Mouse (Mus musculus): ENCODE measurements at regions not wholly inside any gene's neighbourhood (a gene's known extent, or its start where the extent isn't known, plus 50 kb on each side); places are given as distances from the start of the nearest gene placed in this dataset.

DNA sequence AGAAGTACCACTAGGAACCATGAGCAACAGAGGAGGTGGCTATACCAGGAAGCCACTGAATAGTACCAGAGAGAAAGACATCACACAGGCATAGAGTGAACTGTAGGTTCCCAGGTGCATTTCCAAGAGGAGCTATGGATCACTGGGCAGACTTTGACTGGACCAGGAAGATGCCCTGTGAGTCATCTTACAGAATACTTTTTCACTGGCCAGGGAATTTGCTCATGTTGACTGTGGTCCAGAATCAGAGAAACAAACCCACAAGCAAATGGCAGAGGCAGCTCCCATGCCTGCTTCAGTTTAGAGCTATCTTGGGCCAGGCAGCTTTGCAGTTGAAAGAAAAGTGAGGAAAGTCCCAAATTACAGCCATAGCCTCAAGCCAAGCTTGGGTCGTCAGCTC lies 95.0 kb downstream of the Kcna5 start:
- H3K27me3 ChIP-seq (ENCODE audit: control insufficient read depth, insufficient read depth, low read length): no peaks in the 10 kb centered on the region
- WGBS: 92% methylated on average over 1 of the region's 1 CpGs
- no peak for DNase-seq (ENCODE audit: extremely low read depth, low read depth, low spot score)
- no peaks in the 10 kb centered on the region for H3K36me3 ChIP-seq (ENCODE audit: control insufficient read depth, insufficient read depth, low read length)
- TF ChIP-seq POLR2A (IDR thresholded peaks at IDR 0.05; ENCODE audit: extremely low read depth, insufficient read depth, low read length) (no peak), CTCF (IDR thresholded peaks at IDR 0.05; ENCODE audit: low read depth, low read length) (no peak)
- H3K79me2 ChIP-seq (ENCODE audit: control insufficient read depth, insufficient read depth, low read length): no peaks in the 10 kb centered on the region
- H3K4me3 ChIP-seq (ENCODE audit: insufficient read depth, low read depth, low read length): no peak overlapping the region
- H3K9ac ChIP-seq (ENCODE audit: low read depth, low read length): no peak overlapping the region
- H3K4me1 ChIP-seq (ENCODE audit: control insufficient read depth, insufficient read depth, low read length): no peaks in the 10 kb centered on the region
- no peak overlapping the region for H3K27ac ChIP-seq (replicated peaks; ENCODE audit: insufficient read depth, low read depth, low read length)

DNA sequence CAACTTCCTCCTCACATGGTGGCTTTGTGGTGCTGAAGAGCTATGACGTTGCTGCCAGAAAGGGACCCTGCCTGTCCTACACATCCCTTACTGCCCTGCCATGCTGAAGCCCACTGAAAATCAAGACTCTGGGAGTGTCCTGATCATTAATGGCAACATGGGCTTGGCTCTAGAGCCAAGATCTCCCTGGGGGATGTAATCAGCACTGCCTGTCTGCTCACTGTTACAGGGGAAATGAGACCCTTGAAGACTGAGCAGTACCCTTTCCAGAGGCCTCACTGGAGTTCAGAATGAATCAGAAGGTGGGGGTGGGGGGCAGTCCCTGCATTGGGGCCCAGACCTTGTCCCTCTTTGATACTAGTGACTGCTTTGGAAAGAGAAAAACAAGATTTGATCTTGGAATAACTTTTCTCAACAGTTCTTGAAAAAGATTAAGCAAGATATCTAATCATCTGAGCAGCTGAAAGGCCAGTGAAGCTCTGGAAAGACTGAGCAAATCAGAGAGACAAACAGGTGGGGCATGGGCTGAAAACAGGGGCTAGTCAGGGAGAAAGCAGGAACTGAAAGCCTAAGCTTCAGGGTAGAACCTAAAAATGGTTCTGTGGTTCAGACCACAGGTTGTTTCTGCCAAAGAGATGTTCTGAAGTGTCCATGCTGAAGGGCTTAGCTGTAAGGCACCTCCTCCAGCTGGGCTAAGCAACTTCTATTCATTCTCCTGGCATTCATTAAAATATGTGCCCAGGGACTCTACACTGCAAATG lies 97.1 kb downstream of the Kcna5 start:
- Histone ChIP-seq H3K27ac (replicated peaks; ENCODE audit: insufficient read depth, low read depth, low read length) (no peak overlapping the region), H3K27me3 (ENCODE audit: control insufficient read depth, insufficient read depth, low read length) (no peaks in the 10 kb centered on the region), H3K4me1 (ENCODE audit: control insufficient read depth, insufficient read depth, low read length) (no peaks in the 10 kb centered on the region), H3K79me2 (ENCODE audit: control insufficient read depth, insufficient read depth, low read length) (no peaks in the 10 kb centered on the region), H3K9ac (ENCODE audit: low read depth, low read length) (no peak overlapping the region), H3K4me3 (ENCODE audit: insufficient read depth, low read depth, low read length) (no peak overlapping the region), H3K36me3 (ENCODE audit: control insufficient read depth, insufficient read depth, low read length) (no peaks in the 10 kb centered on the region)
- TF ChIP-seq POLR2A (IDR thresholded peaks at IDR 0.05; ENCODE audit: extremely low read depth, insufficient read depth, low read length) (no peak), CTCF (IDR thresholded peaks at IDR 0.05; ENCODE audit: low read depth, low read length) (no peak)
- WGBS: 69% methylated on average over 1 of the region's 1 CpGs
- no peak for DNase-seq (ENCODE audit: extremely low read depth, low read depth, low spot score)

DNA sequence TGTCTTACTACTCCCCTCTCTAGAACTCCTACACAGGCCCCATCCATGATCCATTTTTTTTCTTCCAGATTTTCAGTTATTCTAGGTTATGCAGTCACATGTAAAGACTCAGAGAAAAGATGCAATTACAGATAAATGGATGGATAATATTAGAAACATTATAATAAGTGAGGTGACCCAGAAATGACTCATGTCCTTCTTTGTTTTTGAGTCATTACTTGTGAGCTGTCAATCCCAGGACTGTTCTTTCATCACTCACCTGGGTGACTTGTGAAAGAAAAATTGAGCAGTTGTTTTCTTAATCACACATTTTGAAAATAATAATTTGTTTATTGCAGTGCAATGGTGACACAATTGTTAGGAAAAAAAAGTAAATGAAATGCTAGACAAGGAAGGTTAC lies 108.0 kb downstream of the Kcna5 start:
- H3K27ac ChIP-seq (replicated peaks; ENCODE audit: insufficient read depth, low read depth, low read length): no peak overlapping the region
- no peaks in the 10 kb centered on the region for H3K36me3 ChIP-seq (ENCODE audit: control insufficient read depth, insufficient read depth, low read length)
- no peak overlapping the region for H3K4me3 ChIP-seq (ENCODE audit: insufficient read depth, low read depth, low read length)
- no peak overlapping the region for H3K9ac ChIP-seq (ENCODE audit: low read depth, low read length)
- TF ChIP-seq POLR2A (IDR thresholded peaks at IDR 0.05; ENCODE audit: extremely low read depth, insufficient read depth, low read length): no peak
- no peak for TF ChIP-seq CTCF (IDR thresholded peaks at IDR 0.05; ENCODE audit: low read depth, low read length)
- H3K79me2 ChIP-seq (ENCODE audit: control insufficient read depth, insufficient read depth, low read length): no peaks in the 10 kb centered on the region
- no peaks in the 10 kb centered on the region for H3K27me3 ChIP-seq (ENCODE audit: control insufficient read depth, insufficient read depth, low read length)
- no peak for DNase-seq (ENCODE audit: extremely low read depth, low read depth, low spot score)
- H3K4me1 ChIP-seq (ENCODE audit: control insufficient read depth, insufficient read depth, low read length): no peaks in the 10 kb centered on the region

DNA sequence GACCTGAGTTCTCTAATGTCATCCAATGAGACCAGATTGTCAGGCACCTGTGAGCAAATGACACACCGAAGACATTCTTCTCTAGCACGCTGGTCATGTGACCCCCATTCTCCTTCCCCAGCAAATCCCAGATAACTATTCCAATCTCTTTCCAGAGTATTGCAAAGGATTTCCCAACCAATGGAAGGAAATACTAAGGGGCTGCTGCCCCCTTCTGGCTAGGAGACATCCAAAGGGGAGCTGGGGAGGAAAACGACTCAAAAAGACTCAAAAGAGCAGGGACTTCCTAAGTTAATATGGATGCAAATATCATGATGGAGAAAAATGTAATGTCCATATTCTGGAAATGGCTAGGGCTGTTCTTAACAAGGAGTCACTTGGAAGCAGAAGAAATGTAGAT lies 129.5 kb downstream of the Kcna5 start:
- H3K36me3 ChIP-seq (ENCODE audit: control insufficient read depth, insufficient read depth, low read length): no peaks in the 10 kb centered on the region
- H3K4me1 ChIP-seq (ENCODE audit: control insufficient read depth, insufficient read depth, low read length): no peaks in the 10 kb centered on the region
- no peak overlapping the region for H3K27ac ChIP-seq (replicated peaks; ENCODE audit: insufficient read depth, low read depth, low read length)
- 39% methylated on average over 3 of the region's 3 CpGs for WGBS
- no peak for DNase-seq (ENCODE audit: extremely low read depth, low read depth, low spot score)
- no peak overlapping the region for H3K4me3 ChIP-seq (ENCODE audit: insufficient read depth, low read depth, low read length)
- no peaks in the 10 kb centered on the region for H3K27me3 ChIP-seq (ENCODE audit: control insufficient read depth, insufficient read depth, low read length)
- no peak overlapping the region for H3K9ac ChIP-seq (ENCODE audit: low read depth, low read length)
- TF ChIP-seq POLR2A (IDR thresholded peaks at IDR 0.05; ENCODE audit: extremely low read depth, insufficient read depth, low read length) (no peak), CTCF (IDR thresholded peaks at IDR 0.05; ENCODE audit: low read depth, low read length) (peak; percentile 12; the same call in 1 of the 2 replicates)
- no peaks in the 10 kb centered on the region for H3K79me2 ChIP-seq (ENCODE audit: control insufficient read depth, insufficient read depth, low read length)

DNA sequence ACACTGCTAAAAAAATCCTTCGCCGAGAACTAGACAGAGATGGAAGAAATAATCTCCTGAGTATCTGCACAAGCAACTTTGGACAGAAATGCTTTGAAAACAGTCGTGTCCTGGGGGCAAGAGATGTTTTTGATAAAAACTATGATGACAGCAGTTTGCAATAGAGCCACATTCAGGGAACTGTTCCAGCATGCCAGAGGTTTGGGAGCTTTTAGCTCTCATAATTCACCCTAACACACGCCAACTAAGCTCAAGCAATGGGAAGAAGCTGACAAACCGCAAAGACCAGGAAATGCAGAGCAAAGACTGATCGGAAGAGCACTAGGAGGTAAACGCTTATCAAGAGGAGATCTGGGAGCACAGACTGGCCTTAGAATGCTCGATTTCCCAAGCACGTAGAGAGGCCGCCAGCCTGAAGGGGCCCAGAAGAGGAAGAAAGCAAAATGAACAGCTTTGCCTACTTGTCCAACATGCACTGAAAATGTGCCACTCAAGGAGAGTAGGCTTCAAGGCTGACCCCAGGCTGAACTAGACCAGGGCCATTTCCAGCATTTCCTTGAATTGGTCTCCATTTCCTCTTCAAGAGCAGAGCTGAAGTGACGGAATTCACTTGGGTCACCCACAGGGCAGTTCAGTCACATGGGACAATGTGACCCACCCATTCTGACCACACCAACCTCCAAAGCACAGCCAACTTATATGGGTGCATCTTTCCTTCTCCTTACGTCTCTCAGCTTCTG lies 130.7 kb downstream of the Kcna5 start:
- peak overlapping the region; percentile 41; the same call in 1 of the 2 replicates for H3K27ac ChIP-seq (replicated peaks; ENCODE audit: insufficient read depth, low read depth, low read length)
- TF ChIP-seq CTCF (IDR thresholded peaks at IDR 0.05; ENCODE audit: low read depth, low read length) (no peak), POLR2A (IDR thresholded peaks at IDR 0.05; ENCODE audit: extremely low read depth, insufficient read depth, low read length) (no peak)
- no peaks in the 10 kb centered on the region for H3K36me3 ChIP-seq (ENCODE audit: control insufficient read depth, insufficient read depth, low read length)
- 66% methylated on average over 12 of the region's 12 CpGs for WGBS
- no peaks in the 10 kb centered on the region for H3K4me1 ChIP-seq (ENCODE audit: control insufficient read depth, insufficient read depth, low read length)
- H3K27me3 ChIP-seq (ENCODE audit: control insufficient read depth, insufficient read depth, low read length): no peaks in the 10 kb centered on the region
- no peaks in the 10 kb centered on the region for H3K79me2 ChIP-seq (ENCODE audit: control insufficient read depth, insufficient read depth, low read length)
- H3K9ac ChIP-seq (ENCODE audit: low read depth, low read length): no peak overlapping the region
- peak; percentile 15 for DNase-seq (ENCODE audit: extremely low read depth, low read depth, low spot score)
- no peak overlapping the region for H3K4me3 ChIP-seq (ENCODE audit: insufficient read depth, low read depth, low read length)

DNA sequence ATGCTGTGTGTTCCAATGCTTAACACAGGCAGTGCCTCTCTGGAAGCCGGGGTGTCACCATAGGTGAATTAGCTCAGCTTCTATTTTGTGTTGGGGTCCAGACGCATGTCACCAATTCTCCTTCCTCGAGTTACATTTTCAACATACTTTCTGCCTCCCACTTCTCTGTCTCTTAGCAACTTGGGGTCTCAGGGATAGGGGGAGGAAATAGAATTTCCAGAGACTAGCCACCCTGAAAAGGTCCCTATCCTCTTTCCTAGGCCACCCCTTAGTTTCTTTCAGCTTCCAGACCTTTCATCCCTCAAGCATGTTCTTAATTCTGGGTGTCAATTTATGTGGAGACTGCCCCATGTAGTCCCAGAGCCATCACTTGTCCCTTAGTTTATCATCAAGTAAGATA lies 135.6 kb downstream of the Kcna5 start:
- 62% methylated on average over 3 of the region's 3 CpGs for WGBS
- TF ChIP-seq POLR2A (IDR thresholded peaks at IDR 0.05; ENCODE audit: extremely low read depth, insufficient read depth, low read length) (no peak), CTCF (IDR thresholded peaks at IDR 0.05; ENCODE audit: low read depth, low read length) (no peak)
- Histone ChIP-seq H3K79me2 (ENCODE audit: control insufficient read depth, insufficient read depth, low read length) (no peaks in the 10 kb centered on the region), H3K9ac (ENCODE audit: low read depth, low read length) (no peak overlapping the region), H3K27ac (replicated peaks; ENCODE audit: insufficient read depth, low read depth, low read length) (no peak overlapping the region), H3K4me3 (ENCODE audit: insufficient read depth, low read depth, low read length) (no peak overlapping the region), H3K36me3 (ENCODE audit: control insufficient read depth, insufficient read depth, low read length) (no peaks in the 10 kb centered on the region), H3K27me3 (ENCODE audit: control insufficient read depth, insufficient read depth, low read length) (no peaks in the 10 kb centered on the region), H3K4me1 (ENCODE audit: control insufficient read depth, insufficient read depth, low read length) (no peaks in the 10 kb centered on the region)
- no peak for DNase-seq (ENCODE audit: extremely low read depth, low read depth, low spot score)
